Mouse (Mus musculus) heart, embryonic 12.5 days (tissue): ENCODE data around the gene Tbxas1. TPM values are rescaled to one million over a fixed set of nuclear protein-coding genes. Genes with fewer than 3 reads are reported as not detected.

Source experiments
- ATAC-seq: fragments of 200-750 bp; cut with Nextera tagmentation; 2 replicates; pipeline ENCODE4 v1.8.0; 2017; ENCODE audit warnings: moderate TSS enrichment, moderate library complexity; ENCODE audit not compliant: insufficient number of reproducible peaks, low FRiP score
- H3K27ac ChIP-seq: fragments of 300-500 bp; sonication (generic); 2 replicates; pipeline ENCODE4 v1.5.1; 2016; ENCODE audit warnings: mild to moderate bottlenecking, moderate library complexity; ENCODE audit not compliant: poor library complexity, severe bottlenecking
- H3K27me3 ChIP-seq: fragments of 300-500 bp; sonication (generic); replicated peaks from 2 replicates; pipeline ENCODE4 v1.6.1; 2016; ENCODE audit warnings: mild to moderate bottlenecking, moderate library complexity
- H3K36me3 ChIP-seq: fragments of 300-500 bp; sonication (generic); 2 replicates; pipeline ENCODE4 v1.6.1; 2016; ENCODE audit warnings: mild to moderate bottlenecking, moderate library complexity
- H3K4me1 ChIP-seq: fragments of 300-500 bp; sonication (generic); replicated peaks from 2 replicates; pipeline ENCODE4 v1.6.1; 2016; ENCODE audit warnings: mild to moderate bottlenecking
- H3K4me2 ChIP-seq: fragments of 300-500 bp; sonication (generic); 2 replicates; pipeline ENCODE4 v1.6.1; 2016; ENCODE audit warnings: mild to moderate bottlenecking, moderate library complexity
- H3K4me3 ChIP-seq: fragments of 300-500 bp; sonication (generic); 2 replicates; pipeline ENCODE4 v1.5.1; 2016; ENCODE audit warnings: mild to moderate bottlenecking
- H3K9ac ChIP-seq: fragments of 300-500 bp; sonication (generic); 2 replicates; pipeline ENCODE4 v1.6.1; 2016; ENCODE audit warnings: mild to moderate bottlenecking, moderate library complexity
- H3K9me3 ChIP-seq: fragments of 300-500 bp; sonication (generic); replicated peaks from 2 replicates; pipeline ENCODE4 v1.6.1; 2016; ENCODE audit warnings: mild to moderate bottlenecking, moderate library complexity
- WGBS: fragments of 180-500 bp; shearing (Covaris S2); methylation state at CpG from one replicate; pipeline ENCODE4 v1.1.7; 2016; 5-methylcytosine and 5-hydroxymethylcytosine counted together
- polyA plus RNA-seq: library from polyadenylated mRNA; unstranded; fragments of >200 nt; fragmentation: Nextera tagmentation; extraction: Ambion mirVana; gene quantifications from 2 replicates; pipeline ENCODE4 v1.2.1, GENCODE M21; 2016

Tbxas1 gene
- polyA plus RNA-seq, 1 experiment from 2014 or later: 3.4 TPM

GRCm38 (mm10) chr6:39051799-39052556, 176.8 kb downstream of the Tbxas1 start:
- Histone ChIP-seq H3K4me2 (no peak overlapping the region), H3K27me3 (no peaks in the 10 kb centered on the region), H3K36me3 (no peaks in the 10 kb centered on the region), H3K9me3 (no peaks in the 10 kb centered on the region), H3K4me1 (peaks cover 30% of the 10 kb centered on the region), H3K9ac (no peak overlapping the region), H3K4me3 (no peak overlapping the region), H3K27ac (no peak overlapping the region)
- no peak for ATAC-seq
- 61% methylated on average over 9 of the region's 9 CpGs for WGBS

DNA sequence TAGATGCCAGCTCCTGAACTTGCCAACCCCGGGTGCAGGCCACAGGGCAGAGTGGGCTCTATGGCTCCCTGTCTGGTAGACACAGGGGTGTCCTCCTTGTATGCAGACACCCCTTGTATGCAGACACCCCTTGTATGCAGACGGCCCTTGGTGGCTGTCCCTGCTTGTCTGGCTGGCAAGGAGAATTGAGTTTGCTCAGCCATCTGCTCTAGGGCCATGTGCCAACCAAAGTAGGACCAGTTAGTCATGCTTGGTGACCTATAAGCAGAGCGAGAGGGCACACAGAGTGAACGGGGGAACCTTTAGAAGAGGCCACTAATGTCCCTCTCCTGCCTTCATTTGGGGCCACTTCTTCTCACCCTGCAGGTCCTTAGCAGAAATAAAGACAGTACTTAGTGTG, 177.4 kb downstream of the Tbxas1 start:
- no peaks in the 10 kb centered on the region for H3K27me3 ChIP-seq
- H3K9ac ChIP-seq: no peak overlapping the region
- peaks cover 30% of the 10 kb centered on the region for H3K4me1 ChIP-seq
- no peak overlapping the region for H3K4me3 ChIP-seq
- no peaks in the 10 kb centered on the region for H3K36me3 ChIP-seq
- ATAC-seq: no peak
- 72% methylated on average over 4 of the region's 4 CpGs for WGBS
- H3K27ac ChIP-seq: no peak overlapping the region
- no peak overlapping the region for H3K4me2 ChIP-seq
- H3K9me3 ChIP-seq: no peaks in the 10 kb centered on the region

GRCm38 (mm10) chr6:39054206-39054864, 179.1 kb downstream of the Tbxas1 start:
- ATAC-seq: no peak

GRCm38 (mm10) chr6:39054878-39055508, 179.8 kb downstream of the Tbxas1 start:
- no peak overlapping the region for H3K27ac ChIP-seq
- ATAC-seq: no peak
- H3K4me1 ChIP-seq: peaks cover 23% of the 10 kb centered on the region
- no peak overlapping the region for H3K9ac ChIP-seq
- H3K27me3 ChIP-seq: no peaks in the 10 kb centered on the region
- no peak overlapping the region for H3K4me3 ChIP-seq
- no peak overlapping the region for H3K4me2 ChIP-seq
- H3K36me3 ChIP-seq: no peaks in the 10 kb centered on the region
- H3K9me3 ChIP-seq: no peaks in the 10 kb centered on the region
- 79% methylated on average over 6 of the region's 6 CpGs for WGBS

More at GRCm38 (mm10) chr6:39054206-39054864, 179.1 kb downstream of the Tbxas1 start:
- no peak overlapping the region for H3K9ac ChIP-seq
- no peak overlapping the region for H3K4me2 ChIP-seq
- no peaks in the 10 kb centered on the region for H3K36me3 ChIP-seq
- H3K9me3 ChIP-seq: no peaks in the 10 kb centered on the region
- peaks cover 22% of the 10 kb centered on the region for H3K4me1 ChIP-seq
- H3K4me3 ChIP-seq: no peak overlapping the region
- no peaks in the 10 kb centered on the region for H3K27me3 ChIP-seq
- 83% methylated on average over 13 of the region's 13 CpGs for WGBS
- no peak overlapping the region for H3K27ac ChIP-seq

GRCm38 (mm10) chr6:39055831-39056261, 180.6 kb downstream of the Tbxas1 start:
- Histone ChIP-seq H3K9ac (no peak overlapping the region), H3K27ac (no peak overlapping the region), H3K4me1 (peaks cover 28% of the 10 kb centered on the region), H3K9me3 (no peaks in the 10 kb centered on the region), H3K27me3 (no peaks in the 10 kb centered on the region), H3K4me2 (0 out of 2 replicates have a peak overlapping the region, but pooled peaks have one; percentile 1), H3K36me3 (no peaks in the 10 kb centered on the region), H3K4me3 (no peak overlapping the region)
- 54% methylated on average over 7 of the region's 7 CpGs for WGBS
- no peak for ATAC-seq

GRCm38 (mm10) chr6:39057161-39057560, 182.0 kb downstream of the Tbxas1 start:
- Histone ChIP-seq H3K27me3 (no peaks in the 10 kb centered on the region), H3K4me1 (peaks cover 31% of the 10 kb centered on the region), H3K9ac (no peak overlapping the region), H3K4me2 (no peak overlapping the region), H3K36me3 (no peaks in the 10 kb centered on the region), H3K4me3 (no peak overlapping the region), H3K9me3 (no peaks in the 10 kb centered on the region), H3K27ac (no peak overlapping the region)
- WGBS: 91% methylated on average over 1 of the region's 1 CpGs
- no peak for ATAC-seq

DNA sequence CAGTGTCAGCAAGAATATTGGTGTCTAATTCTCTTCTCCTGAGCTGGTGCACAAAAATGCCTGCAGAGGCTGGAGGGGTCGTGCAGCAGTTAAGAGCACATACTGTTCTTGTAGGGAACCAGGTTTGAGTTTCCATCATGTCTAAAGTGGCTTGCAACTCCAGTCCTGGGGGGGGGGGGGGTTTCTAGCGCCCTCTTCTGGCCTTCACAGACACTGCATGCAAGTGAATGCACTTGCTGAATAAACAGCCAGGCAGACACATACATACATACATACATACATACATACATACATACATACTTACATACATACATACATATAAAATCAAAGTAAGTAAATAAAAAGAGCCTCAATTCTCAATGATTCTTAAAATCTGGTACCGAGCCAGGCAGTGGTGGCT, 183.2 kb downstream of the Tbxas1 start:
- H3K27me3 ChIP-seq: no peaks in the 10 kb centered on the region
- no peaks in the 10 kb centered on the region for H3K36me3 ChIP-seq
- ATAC-seq: no peak
- no peak overlapping the region for H3K27ac ChIP-seq
- no peak overlapping the region for H3K4me3 ChIP-seq
- 60% methylated on average over 3 of the region's 3 CpGs for WGBS
- H3K4me2 ChIP-seq: no peak overlapping the region
- peaks cover 31% of the 10 kb centered on the region for H3K4me1 ChIP-seq
- no peak overlapping the region for H3K9ac ChIP-seq
- H3K9me3 ChIP-seq: no peaks in the 10 kb centered on the region

- no peak overlapping the region for H3K4me2 ChIP-seq
- no peaks in the 10 kb centered on the region for H3K9me3 ChIP-seq
- H3K27ac ChIP-seq: no peak overlapping the region
- H3K27me3 ChIP-seq: no peaks in the 10 kb centered on the region
- H3K4me3 ChIP-seq: no peak overlapping the region
- no peak for ATAC-seq
- no peaks in the 10 kb centered on the region for H3K36me3 ChIP-seq
- WGBS: 58% methylated on average over 3 of the region's 3 CpGs
- peaks cover 31% of the 10 kb centered on the region for H3K4me1 ChIP-seq
- H3K9ac ChIP-seq: no peak overlapping the region
Observed at GRCm38 (mm10) chr6:39058936-39059335, 183.7 kb downstream of the Tbxas1 start.

DNA sequence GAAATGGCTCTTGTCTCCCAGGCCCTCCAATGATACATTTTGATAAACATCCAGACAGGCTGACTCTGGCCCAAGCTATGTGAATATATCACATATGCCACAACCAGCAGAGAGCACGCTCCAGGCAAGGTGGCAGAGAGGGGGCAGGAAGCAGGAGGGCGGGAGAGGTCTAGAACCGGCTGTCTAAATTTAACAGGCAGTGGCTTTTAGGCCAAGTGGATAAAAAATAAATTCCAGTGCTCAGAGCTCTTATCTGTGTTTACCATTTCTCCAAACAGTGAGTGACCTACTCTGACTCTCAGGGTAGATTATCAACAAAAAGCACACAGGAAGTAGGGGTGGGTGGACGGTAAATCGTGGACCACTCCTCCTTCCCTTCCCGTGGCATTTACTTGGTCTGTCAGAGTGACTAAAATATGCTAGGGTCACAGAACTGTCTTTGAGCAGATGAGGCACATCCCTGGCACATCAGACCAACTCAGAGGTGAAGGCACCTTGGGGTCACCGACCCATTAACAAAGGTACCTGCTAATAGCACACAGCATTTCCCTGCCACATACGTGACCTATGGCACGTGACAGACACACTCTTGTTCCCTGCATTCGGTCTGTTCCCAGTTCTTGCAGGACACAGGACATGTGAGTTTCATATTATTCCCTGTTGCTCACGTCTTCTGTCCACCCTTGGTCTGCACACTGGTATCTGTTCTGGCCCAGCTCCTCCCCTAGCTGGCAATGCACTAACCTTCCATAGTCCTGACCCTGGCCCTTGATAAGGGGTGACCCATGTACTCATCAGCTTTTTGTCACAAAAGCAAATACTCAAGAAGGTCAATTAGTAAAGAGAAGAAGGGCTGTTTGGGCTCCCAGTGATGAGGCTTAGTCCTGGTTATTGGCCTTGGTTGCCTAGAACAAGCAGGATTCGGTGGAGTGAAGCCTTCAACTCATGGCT, 184.6 kb downstream of the Tbxas1 start:
- Histone ChIP-seq H3K9me3 (no peaks in the 10 kb centered on the region), H3K36me3 (no peaks in the 10 kb centered on the region), H3K27ac (peak overlapping the region; percentile 9; the same call in 1 of the 2 replicates), H3K4me2 (no peak overlapping the region), H3K9ac (no peak overlapping the region), H3K4me1 (peaks cover 31% of the 10 kb centered on the region), H3K4me3 (no peak overlapping the region), H3K27me3 (no peaks in the 10 kb centered on the region)
- no peak for ATAC-seq
- 38% methylated on average over 12 of the region's 12 CpGs for WGBS

- no peaks in the 10 kb centered on the region for H3K36me3 ChIP-seq
- H3K27me3 ChIP-seq: no peaks in the 10 kb centered on the region
- no peak overlapping the region for H3K4me2 ChIP-seq
- no peak overlapping the region for H3K4me3 ChIP-seq
- 53% methylated on average over 4 of the region's 4 CpGs for WGBS
- peaks cover 23% of the 10 kb centered on the region for H3K4me1 ChIP-seq
- H3K27ac ChIP-seq: no peak overlapping the region
- no peaks in the 10 kb centered on the region for H3K9me3 ChIP-seq
- ATAC-seq: no peak
- H3K9ac ChIP-seq: no peak overlapping the region
Observed at GRCm38 (mm10) chr6:39061180-39061579, 186.0 kb downstream of the Tbxas1 start.
